Mouse (Mus musculus): ENCODE measurements at regions not wholly inside any gene's neighbourhood (a gene's known extent, or its start where the extent isn't known, plus 50 kb on each side); places are given as distances from the start of the nearest gene placed in this dataset.
A peak's percentile ranks its signal among the peaks of the same experiment; 100 is the strongest.

- DNase-seq (ENCODE audit: low spot score in 2 of 2): no peak
Measured at GRCm38 (mm10) chr12:10571643-10572377, 181.2 kb downstream of the Rdh14 start.

DNA sequence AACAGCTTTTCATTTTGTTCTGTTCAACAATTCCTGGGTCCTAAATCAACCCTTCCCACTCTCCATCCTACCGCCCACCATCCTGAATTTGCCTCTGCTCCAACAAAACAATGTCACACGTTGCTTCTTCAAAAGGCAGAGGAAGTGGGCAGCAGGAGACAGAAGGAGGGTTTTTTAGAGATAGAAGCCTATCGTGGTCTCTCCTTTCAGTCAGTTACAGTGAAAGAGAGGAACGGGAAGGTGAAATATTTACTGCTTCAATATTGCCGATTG lies 181.7 kb downstream of the Rdh14 start:
- DNase-seq (ENCODE audit: low spot score in 2 of 2): no peak

DNA sequence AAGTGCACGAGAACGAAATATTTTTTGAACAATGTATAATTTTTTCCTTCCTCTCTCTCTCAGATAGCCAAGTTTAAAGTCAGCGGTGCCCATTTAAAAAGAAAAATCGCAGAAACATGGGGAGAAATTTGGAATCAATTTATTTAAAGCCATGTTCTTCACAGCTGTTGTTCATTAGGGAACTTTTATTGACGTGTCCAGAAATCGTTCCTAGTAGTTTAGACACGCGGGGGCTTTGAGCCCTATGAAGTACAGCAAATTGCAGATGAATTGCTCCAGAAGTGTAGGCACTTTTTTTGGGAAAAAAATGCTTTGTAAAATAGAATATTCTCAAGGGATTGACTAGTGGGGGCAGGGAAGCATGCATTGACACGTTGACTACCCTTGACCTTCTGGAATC lies 182.8 kb downstream of the Rdh14 start:
- DNase-seq (ENCODE audit: low spot score in 2 of 2): no peak

DNA sequence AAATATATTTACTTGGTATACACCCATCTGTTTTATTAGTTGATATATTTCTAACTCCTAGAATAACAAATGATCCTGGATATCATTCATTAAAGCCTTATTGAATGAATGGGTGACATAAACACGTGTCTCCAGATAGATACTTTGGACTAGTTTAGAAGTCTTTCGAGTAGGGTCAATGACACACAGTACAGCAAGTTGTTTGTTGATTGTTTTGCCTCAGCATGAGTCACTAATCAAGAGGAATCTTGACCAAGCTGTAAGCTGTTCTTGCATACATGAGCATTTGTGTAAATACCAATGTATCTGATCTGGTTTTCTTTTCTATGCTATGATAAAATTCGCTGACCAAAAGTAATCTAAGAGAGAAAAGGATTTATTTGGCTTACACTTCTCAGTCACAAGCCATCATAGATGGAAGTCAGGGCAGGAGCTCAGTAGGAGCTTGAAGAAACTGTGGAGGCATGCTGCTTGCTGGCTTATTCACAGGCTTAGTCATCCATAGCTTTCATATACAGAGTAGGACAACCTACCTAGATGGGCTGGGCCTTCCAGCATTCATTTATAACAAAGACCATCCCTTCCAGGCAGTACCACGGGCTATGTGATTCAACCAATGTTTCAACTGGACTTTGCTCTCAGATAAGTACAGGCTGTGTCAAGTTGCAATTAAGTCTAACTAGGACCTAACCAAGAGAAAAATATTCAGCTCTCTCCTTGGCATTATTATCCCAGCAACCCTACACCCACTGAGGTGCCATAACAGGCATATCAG lies 192.5 kb downstream of the Rdh14 start:
- no peak for DNase-seq (ENCODE audit: low spot score in 2 of 2)

GRCm38 (mm10) chr12:10584026-10584425 lies 193.5 kb downstream of the Rdh14 start:
- no peak for DNase-seq (ENCODE audit: low spot score in 2 of 2)

- DNase-seq (ENCODE audit: low spot score in 2 of 2): peak; percentile 35 to 62
Measured at GRCm38 (mm10) chr12:10589537-10589936, 199.0 kb downstream of the Rdh14 start.

GRCm38 (mm10) chr12:10597976-10598746 lies 207.6 kb downstream of the Rdh14 start:
- DNase-seq (ENCODE audit: low spot score in 2 of 2): peak; percentile 50 to 55

- no peak for DNase-seq (ENCODE audit: low spot score in 2 of 2)
Measured at GRCm38 (mm10) chr12:10600111-10600510, 209.5 kb downstream of the Rdh14 start.

DNA sequence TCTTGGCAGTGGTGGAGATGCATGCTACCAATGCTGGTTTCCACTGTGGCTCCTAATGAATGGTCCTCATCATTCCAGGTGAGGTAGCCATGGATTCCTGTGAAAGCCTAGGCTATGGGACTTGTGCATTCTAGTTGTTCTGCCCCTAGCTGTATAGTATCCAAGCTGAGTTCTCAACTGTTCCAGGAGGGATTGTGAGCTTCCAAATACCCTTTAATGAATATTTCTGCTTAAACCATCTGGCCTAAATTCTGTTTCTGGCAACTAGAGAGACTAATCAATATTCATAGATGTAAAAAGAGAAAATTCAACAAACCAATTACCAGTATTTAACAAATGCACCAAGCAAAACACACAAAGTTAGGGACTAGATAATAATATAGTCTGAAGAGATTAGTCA lies 227.7 kb downstream of the Rdh14 start:
- no peak for DNase-seq (ENCODE audit: low spot score in 2 of 2)

DNA sequence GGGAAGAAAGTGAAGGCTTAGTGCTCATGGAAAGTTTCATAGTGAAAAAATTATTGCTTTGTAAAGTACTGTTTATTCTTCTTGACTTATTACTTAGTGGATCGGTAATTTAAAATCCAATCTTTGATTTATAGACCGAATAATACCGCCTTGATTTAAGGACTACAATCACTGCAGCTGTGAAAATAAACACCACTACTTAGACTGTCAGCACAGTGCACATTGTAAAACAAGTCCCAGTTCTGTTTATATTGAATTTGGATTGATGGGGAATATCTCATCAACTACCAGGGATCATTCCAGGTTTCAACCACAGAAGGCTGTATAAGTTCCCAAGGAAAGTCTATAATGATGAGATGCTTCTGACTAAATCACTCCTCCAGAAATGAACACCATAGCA lies 230.0 kb downstream of the Rdh14 start:
- DNase-seq (ENCODE audit: low spot score in 2 of 2): no peak

DNA sequence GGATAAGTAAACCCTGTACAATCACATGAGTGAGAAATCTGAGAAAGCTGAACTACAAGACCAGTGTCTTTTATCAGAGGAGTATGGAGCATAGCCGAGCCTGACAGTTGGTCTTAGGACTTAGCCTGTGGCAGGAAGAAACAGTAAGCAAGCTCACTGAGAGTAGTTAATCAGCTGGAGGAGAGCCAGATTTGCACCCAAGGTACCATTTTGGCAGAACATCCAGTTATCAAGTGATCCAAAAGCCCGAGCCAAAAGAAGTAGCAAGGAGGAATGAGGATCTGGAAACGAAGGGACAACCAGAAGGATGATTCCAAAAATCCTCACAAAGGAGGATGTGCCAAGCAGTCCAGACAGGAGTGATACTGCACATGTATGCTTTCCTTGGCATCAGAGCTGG lies 248.0 kb downstream of the Rdh14 start:
- no peak for DNase-seq (ENCODE audit: low spot score in 2 of 2)

GRCm38 (mm10) chr12:10654466-10655184 lies 264.1 kb downstream of the Rdh14 start:
- no peak for DNase-seq (ENCODE audit: low spot score in 2 of 2)

DNA sequence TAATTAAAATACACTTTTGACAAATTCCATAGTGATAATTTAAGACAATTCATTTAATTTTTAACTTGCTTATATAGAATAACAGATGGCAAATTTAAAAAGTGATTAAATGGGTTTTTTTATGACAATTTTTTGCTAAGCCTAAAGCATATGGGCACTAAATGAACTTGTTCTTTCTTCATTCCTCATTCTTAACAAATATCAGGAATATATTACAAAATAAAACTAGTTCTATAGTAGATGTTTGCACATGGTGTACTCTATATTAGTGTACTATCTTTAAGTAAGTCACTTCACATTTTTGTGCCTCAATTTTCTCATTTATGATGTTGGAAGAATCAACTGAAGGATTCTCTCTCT lies 264.6 kb downstream of the Rdh14 start:
- no peak for DNase-seq (ENCODE audit: low spot score in 2 of 2)

DNA sequence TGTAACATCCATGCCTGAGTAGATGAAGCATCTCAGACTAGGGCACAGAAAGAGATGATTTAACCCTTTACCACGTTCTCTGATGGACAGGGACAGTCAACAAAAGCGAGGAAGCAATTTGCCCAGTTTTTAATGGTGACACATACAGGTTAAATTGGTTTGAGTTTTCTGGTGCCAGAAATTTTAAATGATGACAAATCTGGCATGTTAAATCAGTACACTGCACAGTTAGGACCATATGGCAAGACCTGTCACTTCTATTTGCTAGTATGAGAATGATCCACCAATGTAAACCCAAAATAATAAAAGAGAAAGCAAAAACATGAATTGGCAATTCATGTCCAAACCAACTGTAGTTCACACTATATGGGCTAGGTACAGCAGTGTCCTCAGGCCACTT lies 268.3 kb downstream of the Rdh14 start:
- DNase-seq (ENCODE audit: low spot score in 2 of 2): no peak

GRCm38 (mm10) chr12:10686747-10687146 lies 296.2 kb downstream of the Rdh14 start:
- DNase-seq (ENCODE audit: low spot score in 2 of 2): no peak

All from frontal cortex, postnatal 25 days (tissue).